Mouse (Mus musculus) spleen, postnatal 4 days (tissue): Measurements from ENCODE around the gene Gnb1l.

Source experiments
- DNase-seq, 2 experiments: peaks; one replicate each; pipeline ENCODE4 v3.0.0; 2022; ENCODE audit warnings: low spot score in 2 of 2

Gnb1l gene

DNA sequence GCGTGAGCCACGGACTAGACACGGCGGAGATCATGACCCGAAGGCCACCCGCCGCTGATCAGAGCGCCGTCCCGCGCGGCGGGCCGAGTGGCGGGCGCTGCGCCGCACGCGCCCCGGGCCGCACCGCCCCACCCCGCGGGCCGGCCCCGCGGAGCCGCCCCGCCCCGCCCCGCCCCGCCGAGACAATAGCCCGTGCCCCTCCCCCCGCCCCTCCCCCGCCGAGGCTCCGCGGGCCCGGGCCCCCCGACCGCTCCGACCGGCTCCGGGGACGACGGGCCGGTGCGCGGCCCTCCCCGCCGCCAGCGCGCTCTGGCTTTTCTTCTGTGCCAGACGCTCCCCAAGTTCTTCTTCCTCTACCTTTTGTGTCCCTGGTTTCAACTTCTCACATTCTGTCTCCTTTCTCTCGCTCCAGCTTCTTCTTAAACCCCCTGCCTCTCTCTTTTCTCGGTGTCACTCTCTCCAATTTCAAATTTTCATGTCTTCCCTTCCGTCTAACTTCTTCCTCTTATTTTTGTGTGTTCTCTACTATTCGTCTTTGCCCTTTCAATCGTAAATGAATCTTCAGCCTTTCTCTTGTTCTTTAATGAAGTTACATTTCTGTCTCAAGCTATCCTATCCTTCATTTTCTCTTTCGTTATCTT is 88.5 kb downstream of the Gnb1l start:
- no peak for DNase-seq

DNA sequence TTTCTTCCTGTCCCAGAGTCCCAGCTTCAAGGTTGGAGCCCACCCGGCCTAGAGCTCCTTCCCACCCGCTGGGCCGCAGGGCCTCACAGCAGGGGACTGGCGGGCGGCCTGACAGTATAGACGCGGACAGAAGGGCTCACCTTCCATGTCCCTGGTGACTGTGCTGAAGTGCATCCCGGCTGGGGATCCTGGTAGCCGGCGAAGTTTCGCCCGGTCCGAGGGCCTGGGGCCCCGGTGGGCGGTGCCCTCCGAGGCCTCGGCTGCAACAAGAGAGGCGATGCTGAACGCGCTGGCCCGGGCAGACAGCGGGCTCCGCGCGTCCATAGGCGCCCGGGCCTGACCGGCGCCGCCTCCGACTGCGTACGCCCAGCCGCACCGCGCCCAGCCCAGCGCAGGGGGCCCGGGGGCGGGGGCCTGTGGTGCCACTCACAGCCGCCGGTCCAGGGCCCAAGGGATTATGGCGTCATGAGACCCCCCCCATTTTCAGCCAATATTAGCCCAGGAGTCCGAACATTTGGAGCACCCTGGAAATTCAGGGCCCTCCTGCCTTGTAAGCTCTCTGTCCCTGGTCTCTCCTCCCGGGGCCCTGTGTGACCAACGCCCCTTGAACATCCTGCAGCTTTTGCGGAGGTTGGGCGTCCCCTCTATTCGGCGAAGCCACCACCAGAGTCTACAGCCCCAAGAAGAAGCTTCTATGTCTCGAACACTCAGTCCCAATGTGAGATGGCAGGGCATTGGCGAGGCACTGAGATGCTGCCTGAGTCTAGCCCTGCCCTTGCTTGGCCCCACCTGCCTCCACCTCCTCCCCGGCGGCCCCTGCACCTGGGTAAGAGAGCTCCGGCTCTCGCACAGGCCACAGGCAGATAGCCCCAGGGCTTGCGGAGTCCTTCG is 89.6 kb downstream of the Gnb1l start:
- no peak for DNase-seq

DNA sequence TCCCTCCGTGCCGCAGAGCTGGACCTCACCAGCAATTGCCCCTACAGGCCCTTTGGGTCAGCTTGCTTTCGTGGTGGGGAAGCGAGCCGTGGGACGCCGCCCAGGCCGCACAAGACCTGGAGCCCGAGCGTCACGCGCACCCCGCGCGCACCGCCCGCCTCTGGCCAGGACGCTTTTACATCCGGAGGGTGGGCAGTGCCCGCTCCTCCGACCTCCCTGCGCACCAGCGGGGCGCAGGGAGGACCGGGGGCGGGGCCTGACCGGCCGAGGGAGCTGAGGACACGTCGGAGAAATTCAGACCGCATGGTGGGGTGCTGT is 90.2 kb downstream of the Gnb1l start:
- no peak for DNase-seq

DNA sequence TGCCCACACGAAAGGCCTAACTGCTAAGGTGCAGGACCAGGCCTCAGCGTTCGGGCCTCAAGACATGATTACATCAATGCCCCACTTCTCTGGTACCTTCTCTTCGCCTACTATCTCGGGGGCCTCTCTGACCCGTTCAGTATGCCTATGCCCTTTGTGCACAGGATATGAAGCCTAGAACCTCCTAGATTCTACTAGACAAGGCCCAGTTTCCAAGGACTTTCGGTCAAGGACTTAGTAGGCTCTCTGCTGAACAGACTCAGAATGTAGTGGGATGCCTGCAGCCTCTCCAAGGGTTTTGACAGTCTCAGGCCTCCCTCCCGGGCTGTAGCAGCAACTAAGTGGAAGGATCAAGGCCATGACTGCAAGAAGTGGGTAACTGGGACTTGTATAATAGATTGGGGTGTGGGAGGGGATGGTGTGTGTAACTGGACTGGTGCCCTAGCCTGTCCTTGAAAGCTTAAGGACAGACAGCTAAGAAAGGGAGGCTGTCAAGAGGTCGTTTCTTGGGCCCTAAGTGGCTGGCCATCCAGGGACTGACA is 90.6 kb downstream of the Gnb1l start:
- no peak for DNase-seq

DNA sequence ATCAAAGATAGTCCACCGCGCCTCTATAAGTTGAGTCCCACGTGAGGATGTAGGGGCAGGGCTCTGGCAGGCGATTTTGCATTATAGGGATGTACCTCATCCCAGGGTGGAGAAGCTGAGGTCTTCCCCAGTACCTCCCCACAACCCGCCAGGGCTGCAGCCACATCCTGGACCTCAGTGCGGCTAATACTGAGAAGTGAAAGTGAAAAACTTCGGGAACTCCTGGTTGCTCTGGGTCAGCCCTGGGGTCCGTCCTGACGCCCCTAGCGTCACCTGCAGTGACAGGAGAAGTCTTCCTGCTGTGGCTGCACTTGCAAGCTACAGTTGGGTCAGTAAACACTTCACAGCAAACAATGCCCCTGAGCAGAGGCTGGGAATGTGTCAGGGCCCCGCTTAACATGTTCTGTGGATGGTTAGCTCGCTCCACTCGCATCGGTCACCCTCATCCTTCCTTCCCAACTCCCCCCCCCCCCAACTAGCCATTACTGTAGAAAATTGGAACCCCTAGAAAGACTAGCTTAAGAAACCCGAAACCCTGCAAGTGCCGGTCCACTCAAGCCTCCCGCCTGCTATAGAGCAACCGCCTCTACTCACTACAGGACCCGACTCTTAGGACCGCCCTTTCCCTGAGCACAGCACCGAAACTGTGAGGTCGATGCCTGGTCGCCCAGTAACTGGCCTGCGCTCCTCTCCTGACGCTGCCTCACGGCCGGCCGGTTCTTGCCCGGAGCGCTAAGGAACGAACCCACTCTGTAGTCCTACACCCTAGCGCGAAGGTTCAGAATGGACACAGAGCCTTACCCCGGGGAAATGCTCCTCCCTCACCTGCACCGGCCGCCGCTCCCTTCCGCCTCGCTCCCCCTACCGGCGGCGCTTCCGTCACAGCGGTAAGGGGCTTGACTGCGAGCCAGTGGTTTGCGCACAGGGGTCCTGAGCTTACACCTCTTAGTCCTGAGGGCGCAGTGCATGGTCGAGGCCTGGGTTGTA is 91.6 kb downstream of the Gnb1l start, which contains the start of gene Tbx1:
TSS of gene Tbx1 (minus strand) at position 868 of the 987 bp plus-strand sequence.
- DNase-seq = no peak

DNA sequence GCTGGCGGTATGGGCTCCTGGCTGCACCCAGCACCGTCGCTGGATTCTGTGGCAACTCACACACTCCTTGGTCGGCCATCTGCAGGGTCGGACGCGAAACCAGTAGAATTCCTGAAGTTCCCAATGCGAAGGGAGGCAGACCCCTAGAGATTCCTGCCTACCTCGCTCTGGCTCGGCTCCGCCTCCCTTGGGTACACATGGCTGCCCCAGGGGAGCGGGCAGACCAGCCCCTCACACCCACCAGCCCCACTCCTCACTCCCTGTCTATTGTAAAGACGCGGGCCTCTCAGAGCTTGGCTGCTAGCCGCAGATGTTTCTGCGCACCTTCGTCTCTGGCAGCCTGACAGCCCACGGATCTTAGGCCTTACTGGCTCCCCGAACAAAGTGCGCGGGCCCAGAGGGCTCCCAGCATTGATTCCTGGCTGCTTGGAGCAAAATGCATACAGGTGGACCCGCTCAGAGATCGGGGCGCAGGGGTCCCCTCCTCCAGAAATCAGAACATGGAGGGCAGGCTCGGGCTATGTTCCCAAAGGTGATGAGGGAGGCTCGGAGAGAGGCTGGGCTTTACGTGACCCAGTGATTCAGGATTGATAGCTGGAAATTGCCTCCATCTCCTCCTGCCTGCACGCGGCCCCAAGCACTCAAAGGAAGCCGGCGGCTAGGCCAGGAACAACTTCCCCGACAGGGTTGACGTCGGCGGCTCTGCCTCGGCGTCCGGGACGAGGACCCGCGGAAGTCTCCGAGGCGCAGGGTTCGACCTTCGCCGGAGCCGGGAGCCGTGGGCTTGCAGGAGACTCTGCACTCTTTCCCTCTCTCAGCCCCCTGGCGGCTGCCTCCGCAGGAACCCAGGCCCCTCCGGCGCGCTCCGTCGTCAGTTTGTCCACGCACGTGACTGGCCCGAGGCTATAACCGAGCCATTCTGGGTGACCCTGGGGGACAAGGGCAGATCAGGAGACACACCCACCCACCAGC is 92.8 kb downstream of the Gnb1l start:
- DNase-seq = no peak

DNA sequence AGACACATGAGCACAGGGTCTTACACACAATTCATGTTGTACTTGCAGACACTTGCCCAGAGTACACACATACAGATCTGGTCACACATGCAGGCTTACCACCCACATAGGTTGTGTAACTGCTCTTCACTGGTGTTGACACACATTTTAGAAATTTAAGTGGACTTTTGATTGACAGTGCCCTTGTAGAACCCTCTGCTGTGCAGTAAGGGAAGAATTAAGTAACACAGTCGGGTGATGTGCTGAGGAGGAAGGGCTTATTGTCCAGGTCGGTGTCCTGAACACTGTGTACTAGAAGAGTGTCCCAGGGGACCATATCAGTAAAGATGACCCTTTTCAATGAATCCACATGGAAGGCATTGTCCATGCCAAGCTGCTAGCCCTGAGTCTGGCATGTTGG is 95.4 kb downstream of the Gnb1l start:
- no peak for DNase-seq

DNA sequence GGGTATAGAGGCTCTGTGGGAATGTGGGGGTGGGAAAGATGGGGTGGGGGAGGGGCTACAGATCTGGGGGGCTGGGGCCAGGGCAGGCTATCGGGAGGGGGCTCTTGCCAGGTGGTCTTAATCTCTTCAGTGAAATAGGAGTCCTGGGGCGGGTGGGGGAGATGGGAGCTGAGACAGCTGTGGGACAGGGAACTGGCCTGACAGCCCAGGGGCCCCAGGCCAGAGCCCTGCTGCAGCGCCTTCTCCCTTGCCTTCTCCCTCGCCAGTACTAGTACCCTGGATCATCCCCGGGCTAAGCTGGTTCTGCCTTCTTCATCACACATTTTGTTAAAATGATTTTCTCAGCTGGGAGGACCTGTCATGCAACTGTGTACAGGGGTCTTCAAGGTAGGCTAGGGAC is 97.7 kb downstream of the Gnb1l start:
- DNase-seq = no peak

DNA sequence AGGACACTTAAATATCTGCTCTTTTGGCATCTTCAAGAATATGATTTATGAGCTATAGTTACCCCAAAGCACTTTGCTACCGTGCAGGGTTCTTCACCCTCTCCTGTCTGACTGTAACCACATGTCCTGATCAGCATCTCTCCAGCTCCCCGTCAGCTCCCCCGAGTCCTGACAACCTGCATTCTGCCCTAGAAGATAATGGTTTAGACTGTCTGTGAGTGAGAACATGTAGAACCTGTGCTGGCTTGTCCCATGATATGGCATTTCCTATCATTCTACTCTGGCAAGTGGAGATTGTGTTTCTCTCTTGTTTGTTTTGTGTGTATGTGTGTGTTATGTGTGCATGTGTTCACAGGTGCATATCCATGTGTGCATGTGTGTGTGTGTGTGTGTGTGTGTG is 99.5 kb downstream of the Gnb1l start:
- no peak for DNase-seq

DNA sequence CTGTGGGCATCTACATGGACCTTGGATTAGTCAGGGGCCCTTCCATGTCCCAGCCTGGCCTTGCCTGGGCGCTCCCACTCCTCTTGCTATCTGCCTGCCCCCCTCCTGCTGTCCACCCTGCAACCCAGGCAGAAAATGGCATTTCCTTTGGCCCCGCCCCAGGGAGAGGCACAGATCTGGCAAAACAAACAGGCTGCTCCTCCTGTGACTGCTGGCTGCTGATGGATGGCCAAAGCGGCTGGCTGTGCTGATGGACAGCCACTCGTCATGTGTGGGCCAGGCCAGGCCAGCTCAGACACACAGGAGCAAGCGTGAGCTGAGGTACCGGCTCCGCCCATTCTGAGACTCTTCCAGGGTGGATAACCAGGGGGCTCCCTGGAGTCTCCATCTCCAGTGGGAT is 102.9 kb downstream of the Gnb1l start:
- DNase-seq = no peak

DNA sequence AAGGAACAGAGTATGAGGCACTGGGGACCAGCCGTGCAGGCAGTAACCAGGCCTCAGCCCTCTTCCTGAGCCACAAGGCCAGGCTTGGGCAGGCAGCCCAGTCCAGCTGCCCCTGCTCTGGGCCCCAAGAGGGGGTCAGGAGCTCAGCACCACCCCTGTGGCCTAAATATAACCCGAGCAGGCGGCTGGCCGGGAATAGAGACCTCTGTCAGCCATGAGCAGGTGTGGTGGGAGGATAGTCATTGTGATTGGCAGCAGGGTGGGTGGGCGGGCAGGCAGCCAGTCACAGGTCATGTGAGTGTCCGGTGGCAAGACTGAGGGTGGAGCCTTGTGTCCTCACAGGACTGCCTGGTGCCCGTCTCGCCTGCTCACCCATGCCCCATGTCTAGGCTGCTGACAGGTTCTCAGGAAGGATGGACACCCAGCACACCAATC is 105.8 kb downstream of the Gnb1l start:
- DNase-seq = no peak

DNA sequence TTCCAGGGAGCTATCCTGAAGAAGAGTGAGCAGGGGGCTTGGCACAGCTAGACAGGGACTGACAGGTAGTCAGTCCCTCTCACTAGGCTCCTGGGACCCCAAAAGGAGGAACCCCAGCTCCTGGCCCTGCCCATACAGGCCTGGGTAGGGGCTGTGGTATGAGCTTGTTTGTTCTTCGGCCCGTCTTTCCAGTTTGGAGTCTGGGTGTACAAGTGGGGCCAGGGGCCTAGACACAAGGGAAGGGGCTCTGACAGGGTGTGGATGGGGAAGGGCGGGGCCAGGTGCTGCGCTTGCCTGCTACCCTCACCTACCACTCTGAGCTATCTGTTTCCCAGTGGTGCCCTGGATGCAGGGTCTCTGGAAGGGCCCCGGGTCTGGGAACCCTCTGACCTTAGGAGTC is 107.2 kb downstream of the Gnb1l start:
- DNase-seq = no peak

DNA sequence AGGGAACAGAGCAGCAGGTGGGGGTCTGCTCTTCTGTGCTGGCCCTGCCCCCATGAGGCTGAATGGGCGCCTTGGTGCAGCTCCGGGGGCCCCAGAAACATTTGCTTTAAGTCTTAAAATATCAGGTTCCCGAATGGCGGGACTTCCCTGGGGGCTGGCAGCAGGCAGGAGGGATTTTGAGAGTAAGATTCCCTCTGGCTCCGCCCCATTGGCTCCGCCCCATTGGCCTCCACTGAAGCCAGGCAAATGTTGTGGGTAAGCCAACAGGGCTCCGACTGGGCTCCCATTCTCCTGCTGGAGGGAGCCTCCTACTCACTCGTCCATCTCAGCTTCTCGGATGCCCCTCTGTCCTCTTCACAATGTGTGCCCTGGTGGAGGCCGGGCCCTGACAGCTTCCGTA is 109.7 kb downstream of the Gnb1l start:
- no peak for DNase-seq

DNA sequence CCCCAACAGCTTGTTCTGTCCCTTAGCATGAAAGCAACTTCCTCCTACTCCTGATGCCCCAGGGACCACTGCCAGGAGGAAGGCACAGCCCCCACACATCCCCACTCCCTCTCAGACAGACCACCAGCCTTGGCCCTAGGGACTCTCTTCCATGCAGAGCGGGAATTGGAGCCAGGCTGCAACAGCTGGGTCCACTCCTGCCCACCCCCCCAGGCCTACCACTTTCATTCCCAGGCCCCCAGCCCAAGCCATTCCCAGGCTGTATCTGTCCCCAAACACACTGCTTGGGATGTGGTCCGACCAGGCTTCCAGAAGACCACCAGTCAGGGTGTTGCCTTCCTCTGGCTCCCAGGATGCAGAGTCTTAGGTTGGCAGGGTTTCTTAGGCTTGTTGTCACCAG is 110.6 kb downstream of the Gnb1l start:
- no peak for DNase-seq

DNA sequence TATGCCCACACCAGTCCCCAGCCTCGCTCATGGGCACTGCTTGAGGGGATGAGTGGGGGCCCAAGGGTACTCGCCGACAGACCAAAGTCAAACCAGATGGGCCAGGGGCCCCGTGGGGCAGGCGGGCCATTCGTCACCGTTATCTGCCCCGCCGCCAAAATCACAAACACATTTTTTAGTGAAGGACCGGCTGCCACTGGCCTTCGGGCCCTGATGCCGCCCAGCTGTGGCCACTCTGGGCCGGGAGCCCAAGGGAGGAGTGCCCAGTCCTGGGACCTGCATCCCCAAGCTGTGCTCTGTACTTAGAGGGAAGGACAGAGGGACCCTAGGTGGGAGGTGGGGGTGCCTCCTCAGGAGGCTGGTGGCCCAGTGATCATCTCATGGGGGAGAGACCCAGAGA is 113.2 kb downstream of the Gnb1l start:
- no peak for DNase-seq

DNA sequence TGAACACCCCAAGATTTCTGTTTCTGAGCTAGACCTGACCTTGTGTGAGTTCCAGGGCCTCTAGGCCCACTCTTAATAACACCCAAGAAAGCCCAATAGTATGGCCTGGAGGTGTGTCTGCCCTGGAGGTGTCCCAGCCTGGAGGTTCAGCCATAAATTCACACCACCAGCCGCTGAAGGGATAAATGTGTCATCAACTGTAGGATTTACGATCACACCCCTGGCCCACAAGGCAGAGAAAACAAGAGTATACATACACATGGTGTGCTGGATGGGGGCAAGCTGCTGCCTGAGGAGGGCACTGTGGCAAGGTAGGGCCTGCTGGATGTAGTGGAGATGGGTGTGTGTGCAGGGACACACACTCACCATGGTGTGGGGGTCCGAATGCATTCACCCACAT is 114.8 kb downstream of the Gnb1l start:
- DNase-seq = no peak
